Mouse (Mus musculus) ES-Bruce4 (cell line): ENCODE results near the gene Zrsr2.

Experiments used
- CTCF ChIP-seq: IDR thresholded peaks from one replicate; pipeline ENCODE4 v1.8.1; 2011; ENCODE audit warnings: low read depth, low read length
- POLR2A ChIP-seq: IDR thresholded peaks from one replicate; pipeline ENCODE4 v1.8.1; 2011; ENCODE audit warnings: low read length; ENCODE audit not compliant: insufficient read depth

DNA sequence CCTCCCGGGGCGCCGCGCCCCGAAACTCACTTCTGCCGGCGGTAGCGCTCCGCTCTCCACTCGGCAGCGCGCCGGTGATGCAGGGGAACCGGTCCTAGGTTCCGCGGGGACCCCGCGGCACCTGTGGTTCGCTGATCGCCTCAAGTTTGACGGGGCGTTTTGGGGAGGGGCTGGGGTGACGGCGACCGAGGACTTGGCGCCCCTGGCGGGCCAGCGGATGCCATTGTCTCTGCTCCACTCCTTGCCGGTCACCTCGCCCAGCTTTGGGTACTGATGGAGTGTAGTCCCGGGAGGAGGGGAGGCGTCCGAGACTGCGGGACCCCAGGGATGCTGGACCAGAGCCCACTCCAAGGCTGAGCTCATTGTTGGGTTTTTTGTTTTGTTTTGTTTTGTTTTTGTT, 49.1 kb downstream of the Zrsr2 start:
- TF ChIP-seq CTCF (no peak), POLR2A (no peak)
